Mouse (Mus musculus): ENCODE measurements at regions not wholly inside any gene's neighbourhood (a gene's known extent, or its start where the extent isn't known, plus 50 kb on each side); places are given as distances from the start of the nearest gene placed in this dataset.

- Histone ChIP-seq H3K36me3 (no peaks in the 10 kb centered on the region), H3K4me1 (peaks cover 17% of the 10 kb centered on the region), H3K27me3 (no peaks in the 10 kb centered on the region), H3K9me3 (no peaks in the 10 kb centered on the region), H3K4me2 (replicated peaks) (no peak overlapping the region), H3K27ac (no peak overlapping the region), H3K4me3 (no peak overlapping the region), H3K9ac (no peak overlapping the region)
- ATAC-seq (ENCODE audit: insufficient number of reproducible peaks, insufficient read depth, low FRiP score, low TSS enrichment) = no peak
- 39% methylated on average over 11 of the region's 11 CpGs for WGBS
Measured at GRCm38 (mm10) chr12:71578912-71579311, 252.0 kb upstream of the Daam1 start.

GRCm38 (mm10) chr12:71580532-71581290, 250.2 kb upstream of the Daam1 start:
- Histone ChIP-seq H3K9me3 (no peaks in the 10 kb centered on the region), H3K4me1 (peaks cover 17% of the 10 kb centered on the region), H3K27ac (no peak overlapping the region), H3K9ac (no peak overlapping the region), H3K27me3 (no peaks in the 10 kb centered on the region), H3K36me3 (no peaks in the 10 kb centered on the region), H3K4me3 (no peak overlapping the region), H3K4me2 (replicated peaks) (no peak overlapping the region)
- WGBS = 85% methylated on average over 12 of the region's 12 CpGs
- no peak for ATAC-seq (ENCODE audit: insufficient number of reproducible peaks, insufficient read depth, low FRiP score, low TSS enrichment)

GRCm38 (mm10) chr12:71584618-71585017, 246.3 kb upstream of the Daam1 start:
- Histone ChIP-seq H3K27me3 (no peaks in the 10 kb centered on the region), H3K36me3 (no peaks in the 10 kb centered on the region), H3K4me3 (no peak overlapping the region), H3K9me3 (no peaks in the 10 kb centered on the region), H3K4me1 (no peaks in the 10 kb centered on the region), H3K27ac (no peak overlapping the region), H3K9ac (no peak overlapping the region), H3K4me2 (replicated peaks) (no peak overlapping the region)
- no peak for ATAC-seq (ENCODE audit: insufficient number of reproducible peaks, insufficient read depth, low FRiP score, low TSS enrichment)
- WGBS = 71% methylated on average over 8 of the region's 8 CpGs

DNA sequence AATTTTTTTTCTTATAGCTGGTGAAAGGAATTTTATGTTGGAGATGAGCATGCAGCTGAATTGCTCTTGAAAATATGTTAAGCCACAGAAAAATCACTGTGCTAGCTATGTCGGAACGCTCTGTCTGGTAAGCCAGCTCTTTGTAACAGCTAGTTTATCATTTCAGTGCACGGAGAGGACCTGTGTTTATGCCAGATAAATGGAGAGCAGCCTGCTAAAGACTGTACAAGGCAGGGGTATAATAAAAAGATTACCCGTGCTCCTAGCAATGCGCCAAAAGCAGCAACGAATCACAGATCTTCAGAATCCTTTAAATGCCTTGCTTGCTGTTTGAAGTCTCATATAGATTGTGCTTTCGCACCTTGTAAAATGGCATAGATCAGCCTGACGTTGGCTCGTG, 232.2 kb upstream of the Daam1 start:
- Histone ChIP-seq H3K9me3 (no peaks in the 10 kb centered on the region), H3K4me3 (no peak overlapping the region), H3K27me3 (no peaks in the 10 kb centered on the region), H3K4me2 (replicated peaks) (no peak overlapping the region), H3K4me1 (no peaks in the 10 kb centered on the region), H3K9ac (no peak overlapping the region), H3K36me3 (no peaks in the 10 kb centered on the region), H3K27ac (no peak overlapping the region)
- 79% methylated on average over 9 of the region's 9 CpGs for WGBS
- no peak for ATAC-seq (ENCODE audit: insufficient number of reproducible peaks, insufficient read depth, low FRiP score, low TSS enrichment)

DNA sequence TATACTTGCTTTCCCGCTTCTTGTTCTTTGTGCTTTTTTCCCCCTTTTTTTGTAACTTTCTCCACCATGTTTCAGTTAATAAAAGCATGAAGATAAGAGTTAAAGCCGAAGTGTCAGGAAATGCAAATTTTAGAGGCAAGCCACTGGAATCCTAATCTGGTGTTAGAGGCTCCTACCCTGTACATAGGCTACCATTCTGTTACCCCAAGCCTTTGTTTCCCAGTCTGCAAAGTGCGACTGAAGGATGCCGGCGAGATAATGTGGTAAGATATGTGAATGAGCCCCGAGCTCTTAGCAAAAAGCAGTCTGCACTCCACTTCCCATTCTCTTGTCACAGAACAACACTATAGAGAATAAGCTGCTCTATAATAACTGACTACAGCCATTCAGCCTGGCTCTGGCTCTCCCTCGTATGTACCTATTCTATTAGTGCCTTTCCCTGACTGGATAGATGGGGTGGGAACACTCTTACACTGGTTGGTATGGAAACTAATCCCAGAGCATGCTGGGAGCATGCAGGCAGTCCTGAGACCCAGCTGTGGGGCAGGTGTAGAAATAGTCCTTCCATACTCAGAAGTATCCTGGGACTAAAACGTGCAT, 229.7 kb upstream of the Daam1 start:
- Histone ChIP-seq H3K27ac (no peak overlapping the region), H3K27me3 (no peaks in the 10 kb centered on the region), H3K9me3 (no peaks in the 10 kb centered on the region), H3K4me1 (no peaks in the 10 kb centered on the region), H3K36me3 (no peaks in the 10 kb centered on the region), H3K4me2 (replicated peaks) (no peak overlapping the region), H3K4me3 (no peak overlapping the region), H3K9ac (no peak overlapping the region)
- WGBS = 81% methylated on average over 8 of the region's 8 CpGs
- no peak for ATAC-seq (ENCODE audit: insufficient number of reproducible peaks, insufficient read depth, low FRiP score, low TSS enrichment)

- 91% methylated on average over 10 of the region's 10 CpGs for WGBS
- Histone ChIP-seq H3K4me3 (no peak overlapping the region), H3K36me3 (no peaks in the 10 kb centered on the region), H3K27me3 (no peaks in the 10 kb centered on the region), H3K9me3 (no peaks in the 10 kb centered on the region), H3K4me2 (replicated peaks) (no peak overlapping the region), H3K9ac (no peak overlapping the region), H3K4me1 (no peaks in the 10 kb centered on the region), H3K27ac (no peak overlapping the region)
- ATAC-seq (ENCODE audit: insufficient number of reproducible peaks, insufficient read depth, low FRiP score, low TSS enrichment) = no peak
Measured at GRCm38 (mm10) chr12:71603136-71603535, 227.7 kb upstream of the Daam1 start.

DNA sequence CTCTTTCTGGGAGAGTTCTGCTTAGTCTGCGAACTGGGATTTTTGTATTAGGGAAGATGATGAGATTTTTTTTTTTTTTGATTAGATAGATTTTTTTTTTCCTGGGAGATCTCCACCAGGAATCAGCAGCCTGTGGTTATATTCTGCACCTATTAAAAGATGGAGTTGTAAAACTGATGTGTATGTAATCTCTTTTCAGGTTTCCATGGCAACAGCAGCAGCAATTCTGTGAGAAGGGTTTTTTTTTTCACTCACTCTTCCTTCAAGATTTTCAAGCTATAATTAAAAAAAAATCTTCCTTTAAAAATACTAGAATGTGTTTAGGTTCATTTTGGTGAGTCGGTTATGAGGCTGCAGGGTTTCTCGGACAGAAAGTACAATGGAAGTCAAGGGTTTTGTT, 224.5 kb upstream of the Daam1 start:
- 82% methylated on average over 3 of the region's 3 CpGs for WGBS
- H3K27ac ChIP-seq = no peak overlapping the region
- H3K9ac ChIP-seq = no peak overlapping the region
- no peak overlapping the region for H3K4me2 ChIP-seq (replicated peaks)
- H3K9me3 ChIP-seq = no peaks in the 10 kb centered on the region
- H3K27me3 ChIP-seq = no peaks in the 10 kb centered on the region
- H3K36me3 ChIP-seq = no peaks in the 10 kb centered on the region
- no peak for ATAC-seq (ENCODE audit: insufficient number of reproducible peaks, insufficient read depth, low FRiP score, low TSS enrichment)
- no peak overlapping the region for H3K4me3 ChIP-seq
- H3K4me1 ChIP-seq = no peaks in the 10 kb centered on the region

- Histone ChIP-seq H3K4me3 (no peak overlapping the region), H3K27ac (no peak overlapping the region), H3K4me2 (replicated peaks) (no peak overlapping the region), H3K36me3 (no peaks in the 10 kb centered on the region), H3K4me1 (no peaks in the 10 kb centered on the region), H3K9ac (no peak overlapping the region), H3K9me3 (no peaks in the 10 kb centered on the region), H3K27me3 (no peaks in the 10 kb centered on the region)
- WGBS = 92% methylated on average over 4 of the region's 4 CpGs
- ATAC-seq (ENCODE audit: insufficient number of reproducible peaks, insufficient read depth, low FRiP score, low TSS enrichment) = no peak
Measured at GRCm38 (mm10) chr12:71607966-71608365, 222.9 kb upstream of the Daam1 start.

GRCm38 (mm10) chr12:71613326-71613725, 217.6 kb upstream of the Daam1 start:
- Histone ChIP-seq H3K4me2 (replicated peaks) (no peak overlapping the region), H3K4me3 (no peak overlapping the region), H3K9me3 (no peaks in the 10 kb centered on the region), H3K36me3 (no peaks in the 10 kb centered on the region), H3K9ac (no peak overlapping the region), H3K27ac (0 out of 2 replicates have a peak overlapping the region, but pooled peaks have one; percentile 30), H3K4me1 (no peaks in the 10 kb centered on the region), H3K27me3 (no peaks in the 10 kb centered on the region)
- no peak for ATAC-seq (ENCODE audit: insufficient number of reproducible peaks, insufficient read depth, low FRiP score, low TSS enrichment)
- WGBS = 47% methylated on average over 8 of the region's 8 CpGs

GRCm38 (mm10) chr12:71614945-71615344, 215.9 kb upstream of the Daam1 start:
- no peak for ATAC-seq (ENCODE audit: insufficient number of reproducible peaks, insufficient read depth, low FRiP score, low TSS enrichment)
- Histone ChIP-seq H3K36me3 (no peaks in the 10 kb centered on the region), H3K4me3 (no peak overlapping the region), H3K4me1 (peaks cover 5% of the 10 kb centered on the region; the same call in 1 of the 2 replicates), H3K27ac (no peak overlapping the region), H3K9ac (no peak overlapping the region), H3K27me3 (no peaks in the 10 kb centered on the region), H3K4me2 (replicated peaks) (no peak overlapping the region), H3K9me3 (no peaks in the 10 kb centered on the region)
- WGBS = 71% methylated on average over 2 of the region's 2 CpGs

DNA sequence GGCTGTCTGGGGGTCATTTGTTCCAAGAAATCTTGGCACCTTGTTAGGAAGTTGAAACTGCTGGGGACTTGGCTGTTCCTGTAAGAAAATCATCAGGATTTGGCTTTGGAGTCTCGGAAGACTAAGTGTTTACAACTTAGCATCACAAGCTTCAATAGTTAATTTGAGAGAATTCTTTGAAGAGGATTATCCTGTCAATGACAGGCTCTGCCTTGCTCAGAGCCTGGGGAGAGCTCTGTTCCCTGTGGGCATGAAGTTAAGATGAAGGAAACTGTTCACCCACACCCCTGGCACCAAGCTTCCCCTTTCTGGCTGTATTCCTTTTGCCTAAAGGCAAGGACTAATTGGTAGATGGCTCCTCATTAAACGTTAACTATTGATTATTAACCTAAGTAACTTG, 215.5 kb upstream of the Daam1 start:
- Histone ChIP-seq H3K36me3 (no peaks in the 10 kb centered on the region), H3K9me3 (no peaks in the 10 kb centered on the region), H3K27ac (no peak overlapping the region), H3K27me3 (no peaks in the 10 kb centered on the region), H3K4me3 (no peak overlapping the region), H3K4me2 (replicated peaks) (no peak overlapping the region), H3K9ac (no peak overlapping the region), H3K4me1 (peaks cover 5% of the 10 kb centered on the region; the same call in 1 of the 2 replicates)
- no peak for ATAC-seq (ENCODE audit: insufficient number of reproducible peaks, insufficient read depth, low FRiP score, low TSS enrichment)
- WGBS = 46% methylated on average over 2 of the region's 2 CpGs

GRCm38 (mm10) chr12:71616121-71616520, 214.8 kb upstream of the Daam1 start:
- H3K9ac ChIP-seq = no peak overlapping the region
- no peak overlapping the region for H3K4me2 ChIP-seq (replicated peaks)
- H3K27me3 ChIP-seq = no peaks in the 10 kb centered on the region
- ATAC-seq (ENCODE audit: insufficient number of reproducible peaks, insufficient read depth, low FRiP score, low TSS enrichment) = no peak
- no peak overlapping the region for H3K27ac ChIP-seq
- peaks cover 5% of the 10 kb centered on the region; the same call in 1 of the 2 replicates for H3K4me1 ChIP-seq
- H3K36me3 ChIP-seq = no peaks in the 10 kb centered on the region
- no peaks in the 10 kb centered on the region for H3K9me3 ChIP-seq
- no peak overlapping the region for H3K4me3 ChIP-seq
- WGBS = 82% methylated on average over 4 of the region's 4 CpGs
